Mouse (Mus musculus): ENCODE data around the gene Gtf3c2. TPM values are rescaled to one million over a fixed set of nuclear protein-coding genes. Genes with fewer than 3 reads are reported as not detected.
"Not testable (repeated sequence)": the region's sequence is repeated elsewhere in the genome, so short reads cannot be mapped to it uniquely, and the experiment has no call there.

The Gtf3c2 gene
- 10 to 100 TPM; 30.7 to 37.4 TPM for total RNA-seq (2021)
- long read RNA-seq, experiment 1, full-length matches to known transcripts = 6 of 25 reads
- long read RNA-seq, experiment 1, partial matches to known transcripts = 8 of 25 reads
- long read RNA-seq, experiment 1, other reads (novel, unspliced or antisense) = 11 of 25 reads
- long read RNA-seq, experiment 2, full-length matches to known transcripts = 7 of 13 reads
- long read RNA-seq, experiment 2, partial matches to known transcripts = 2 of 13 reads
- long read RNA-seq, experiment 2, other reads (novel, unspliced or antisense) = 4 of 13 reads

- DNase-seq = peak; percentile 94
These were observed at the start of gene Gtf3c2, which contains the start of gene Gm29609 for GRCm38 (mm10) chr5:31179766-31180630. Gtf3c2 (minus strand) TSS chr5:31180144. Gm29609 (minus strand) TSS chr5:31179911.

DNA sequence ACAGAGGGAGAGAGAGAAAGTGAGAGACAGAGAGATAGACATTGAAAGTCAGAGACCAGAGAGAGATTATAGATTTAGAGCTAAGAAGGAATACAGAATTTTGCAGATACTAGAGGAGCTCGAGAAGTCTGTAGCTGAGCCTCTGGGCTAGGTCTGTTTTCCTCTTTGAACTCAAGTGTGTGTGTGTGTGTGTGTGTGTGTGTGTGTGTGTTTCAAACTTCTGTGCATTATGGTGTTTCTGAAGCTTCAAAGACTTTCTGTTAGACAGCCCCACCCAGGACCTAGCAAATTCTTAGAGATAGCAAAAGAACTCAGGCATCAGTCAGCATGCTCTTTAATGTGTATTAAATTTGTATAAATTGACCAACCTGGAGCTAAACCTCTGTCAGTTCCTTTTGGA is 46.7 kb upstream of the Gtf3c2 start:
- no peak for DNase-seq

DNA sequence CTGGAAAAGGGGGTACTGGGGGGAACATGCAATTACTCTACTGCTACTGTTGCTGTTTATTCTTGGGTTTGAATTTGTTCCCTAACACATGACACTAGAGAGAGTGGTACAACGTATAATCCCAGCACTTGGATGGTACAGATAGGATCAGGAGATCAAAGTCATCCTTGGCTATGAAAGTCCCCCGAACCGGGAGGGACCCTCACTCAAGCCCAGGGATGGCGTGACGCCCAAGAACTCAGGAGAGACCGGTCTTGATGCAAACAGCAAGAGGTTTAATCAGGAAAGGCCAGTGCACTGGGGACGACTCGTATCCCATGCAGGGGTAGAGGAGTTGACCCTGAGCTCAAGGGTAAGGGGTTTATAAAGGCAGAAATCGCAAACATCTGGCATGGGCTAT is 42.8 kb upstream of the Gtf3c2 start:
- DNase-seq = no peak

GRCm38 (mm10) chr5:31221304-31221945 is 41.5 kb upstream of the Gtf3c2 start:
- DNase-seq = no peak

DNA sequence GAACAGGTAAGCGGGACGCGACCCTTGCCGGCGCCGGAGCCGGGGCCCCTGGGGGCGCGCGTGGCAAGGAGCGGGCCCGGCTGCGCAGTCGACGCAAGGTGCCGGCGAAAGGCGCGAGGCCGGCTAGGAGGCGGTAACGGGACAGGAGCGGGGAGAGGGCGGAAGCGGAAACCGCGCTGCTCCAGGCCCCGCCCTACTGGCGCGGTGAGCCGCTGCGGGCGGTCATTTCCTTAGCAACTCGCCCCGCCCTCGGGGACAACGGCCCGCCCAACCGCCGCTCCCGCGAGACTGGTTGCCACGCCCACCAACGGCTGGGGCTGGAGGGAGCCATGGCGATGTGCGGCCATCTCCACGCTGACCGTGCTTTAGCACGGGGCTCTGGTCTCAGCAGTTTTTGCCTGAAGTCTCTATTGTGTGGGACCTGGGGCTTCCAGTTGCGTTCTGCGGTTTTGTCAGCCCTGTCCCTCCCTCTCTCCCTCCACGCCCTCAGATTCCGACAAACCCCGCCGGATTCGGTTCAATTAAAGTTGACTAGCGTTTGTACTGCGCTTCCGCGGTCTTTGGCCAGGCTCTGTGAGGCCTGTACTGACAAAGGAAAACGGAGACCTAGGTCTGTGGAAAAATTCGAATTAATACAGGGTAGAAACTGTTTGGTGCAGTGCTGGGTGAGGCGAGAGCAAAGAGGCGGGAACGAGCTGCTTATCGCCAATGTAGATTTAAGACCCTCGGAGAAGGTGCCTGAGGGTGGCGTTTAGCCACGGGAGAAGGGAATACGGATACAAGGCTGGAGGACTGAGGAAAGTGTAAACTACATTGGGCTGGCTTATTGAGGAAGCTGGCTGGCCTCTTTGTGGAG is 40.7 kb upstream of the Gtf3c2 start, which contains the start of gene Ppm1g:
Gene Ppm1g (minus strand): TSS at position 240 of the 856 bp plus-strand sequence.
- peak; percentile 99 for DNase-seq

- DNase-seq = peak; percentile 63
These were observed 40.0 kb upstream of the Gtf3c2 start for GRCm38 (mm10) chr5:31219911-31220447.

- no peak for DNase-seq
These were observed 39.5 kb upstream of the Gtf3c2 start for GRCm38 (mm10) chr5:31219474-31219873.

- DNase-seq = no peak
These were observed 39.1 kb upstream of the Gtf3c2 start for GRCm38 (mm10) chr5:31219070-31219469.

GRCm38 (mm10) chr5:31218294-31218693 is 38.4 kb upstream of the Gtf3c2 start:
- no peak for DNase-seq

GRCm38 (mm10) chr5:31216554-31216953 is 36.6 kb upstream of the Gtf3c2 start:
- not testable (repeated sequence) for DNase-seq

DNA sequence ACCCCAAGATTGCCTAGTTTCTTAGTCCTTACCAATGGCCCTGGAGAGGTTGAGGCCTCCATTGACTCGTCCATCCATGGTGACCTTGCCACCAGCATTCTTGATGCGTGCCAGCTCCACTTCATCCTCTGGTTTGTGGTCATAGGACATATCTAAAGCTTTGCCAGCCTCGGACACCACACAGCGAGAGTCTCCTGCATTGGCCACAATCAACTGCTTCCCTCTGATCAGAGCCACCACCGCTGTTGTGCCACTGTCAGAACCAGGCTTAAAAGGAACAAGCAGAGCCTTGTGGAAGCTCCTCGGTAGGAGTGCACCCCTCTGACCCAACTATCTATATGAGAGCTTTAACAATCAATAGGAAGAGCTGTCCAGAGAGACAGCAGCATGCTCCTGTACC is 24.5 kb upstream of the Gtf3c2 start:
- no peak for DNase-seq

DNA sequence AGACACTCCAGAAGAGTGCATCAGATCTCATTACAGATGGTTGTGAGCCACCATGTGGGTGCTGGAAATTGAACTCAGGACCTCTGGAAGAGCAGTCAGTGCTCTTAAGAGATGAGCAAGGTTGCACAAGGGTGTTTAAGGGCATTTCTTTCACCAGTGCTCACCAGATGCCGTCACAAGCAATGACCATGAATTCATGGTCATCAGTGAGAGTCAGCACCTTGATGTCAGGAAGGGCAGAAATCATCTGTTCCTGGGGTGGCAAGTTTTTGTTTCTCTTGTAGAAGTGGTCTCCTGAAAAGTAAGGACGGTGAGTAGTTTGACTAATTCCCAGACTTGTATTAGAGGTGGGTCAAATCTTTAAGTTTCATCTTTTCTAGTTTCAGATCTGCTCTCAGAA is 23.9 kb upstream of the Gtf3c2 start:
- no peak for DNase-seq

GRCm38 (mm10) chr5:31202933-31203332 is 23.0 kb upstream of the Gtf3c2 start:
- DNase-seq = peak; percentile 4

DNA sequence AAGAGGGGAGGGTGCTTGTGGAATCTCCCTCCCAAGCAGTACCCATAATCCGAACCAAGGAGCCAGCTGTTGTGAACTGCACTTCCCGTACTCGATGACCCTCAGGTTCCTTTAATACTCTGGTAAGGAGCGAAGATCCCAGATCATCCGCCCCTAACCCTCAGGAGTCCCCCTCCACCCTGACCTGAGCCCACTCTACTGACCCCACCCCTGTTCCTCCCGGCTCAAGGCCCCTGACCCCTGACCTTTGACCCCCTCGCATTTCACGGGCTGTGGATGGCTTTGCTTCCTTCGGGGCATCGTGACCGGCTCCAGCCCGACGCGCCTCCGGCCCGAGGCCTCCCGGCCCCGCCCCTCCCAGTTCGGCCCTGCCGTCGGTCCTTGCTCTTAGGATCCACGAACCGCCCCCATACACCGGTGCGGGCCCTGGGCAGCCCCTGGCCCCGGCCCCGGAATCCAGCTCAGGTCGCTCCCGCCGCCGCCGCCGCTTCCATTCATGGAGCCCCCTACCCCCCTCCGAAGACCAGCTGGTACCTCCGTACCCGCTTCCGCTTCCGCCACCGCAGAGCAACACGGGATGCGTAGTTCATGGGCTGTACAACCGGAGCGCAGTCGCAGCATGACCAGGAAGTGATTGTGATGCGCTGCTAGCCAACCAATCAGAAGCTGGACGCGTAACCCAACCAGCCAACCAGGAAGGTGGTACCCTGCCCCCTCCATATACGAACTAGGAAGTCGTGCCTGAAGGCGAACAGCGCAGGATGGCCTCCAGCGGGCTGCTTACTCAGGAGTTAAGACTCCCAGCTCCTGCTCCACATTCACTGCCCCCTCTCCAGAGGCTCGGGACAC is 22.0 kb upstream of the Gtf3c2 start, which contains the start of gene Zfp513:
Gene Zfp513 (minus strand): TSS at position 562 of the 849 bp plus-strand sequence.
- DNase-seq = peak; percentile 86

DNA sequence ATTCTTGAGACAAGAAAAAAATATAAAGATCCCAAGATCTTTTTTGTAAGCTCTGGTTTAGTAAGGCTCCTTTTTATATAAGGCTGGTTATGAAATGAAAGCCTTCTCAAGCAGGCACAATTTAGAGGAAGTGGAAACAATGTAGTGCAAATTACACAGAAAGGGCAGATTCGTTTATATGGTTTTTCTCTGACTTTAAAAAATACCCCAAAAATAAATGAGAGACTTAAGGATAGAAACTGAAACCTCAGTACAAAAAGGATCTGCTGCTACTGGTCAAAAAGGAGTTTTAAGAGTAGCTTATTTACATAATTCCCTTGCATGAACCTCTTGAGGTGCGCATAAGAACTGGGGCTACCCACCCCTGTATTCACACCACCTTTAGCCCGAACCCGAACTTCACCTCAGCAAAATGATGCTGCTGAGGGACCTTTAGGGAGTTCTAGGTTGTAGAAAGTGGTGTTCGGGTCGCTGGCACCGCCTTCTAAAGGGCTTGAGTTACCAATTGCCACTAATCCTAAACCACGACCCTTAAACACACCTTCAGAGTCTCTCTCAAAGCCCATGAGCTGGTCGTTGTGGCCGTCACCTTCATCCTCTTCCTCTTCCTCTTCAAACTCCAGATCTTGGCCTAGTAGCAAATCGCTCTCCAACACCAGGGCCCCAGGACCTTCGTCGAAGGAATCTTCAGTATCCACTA is 21.2 kb upstream of the Gtf3c2 start:
- DNase-seq = no peak

- DNase-seq = peak; percentile 40
These were observed 20.4 kb upstream of the Gtf3c2 start for GRCm38 (mm10) chr5:31200327-31200768.

- no peak for DNase-seq
These were observed 19.9 kb upstream of the Gtf3c2 start for GRCm38 (mm10) chr5:31199893-31200292.

DNA sequence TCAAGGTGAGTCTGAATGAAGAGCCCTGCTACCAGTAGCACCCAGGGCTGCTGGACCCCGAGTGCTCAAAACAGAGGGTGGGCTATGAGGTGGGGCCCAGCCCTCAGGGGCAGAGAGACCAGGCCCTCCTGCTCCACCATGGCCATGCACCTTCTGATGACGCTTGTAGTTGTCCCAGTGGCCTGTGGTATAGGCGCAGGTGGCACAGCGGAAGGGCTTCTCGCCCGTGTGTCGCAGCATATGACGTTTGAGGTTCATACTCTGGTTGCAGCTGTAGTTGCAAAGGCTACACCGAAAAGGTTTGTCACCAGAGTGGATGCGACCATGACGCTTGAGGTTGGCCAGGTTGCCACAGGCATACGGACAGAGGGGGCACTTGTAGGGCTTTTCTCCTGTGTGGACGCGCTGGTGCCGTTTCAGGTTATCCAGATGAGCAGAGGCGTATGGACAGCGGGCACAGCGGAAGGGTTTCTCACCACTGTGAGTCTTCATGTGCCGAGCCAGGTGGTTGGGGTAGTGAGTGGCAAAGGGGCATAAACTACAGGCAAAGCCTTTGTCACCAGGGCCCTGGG is 19.5 kb upstream of the Gtf3c2 start:
- peak; percentile 11 for DNase-seq

DNA sequence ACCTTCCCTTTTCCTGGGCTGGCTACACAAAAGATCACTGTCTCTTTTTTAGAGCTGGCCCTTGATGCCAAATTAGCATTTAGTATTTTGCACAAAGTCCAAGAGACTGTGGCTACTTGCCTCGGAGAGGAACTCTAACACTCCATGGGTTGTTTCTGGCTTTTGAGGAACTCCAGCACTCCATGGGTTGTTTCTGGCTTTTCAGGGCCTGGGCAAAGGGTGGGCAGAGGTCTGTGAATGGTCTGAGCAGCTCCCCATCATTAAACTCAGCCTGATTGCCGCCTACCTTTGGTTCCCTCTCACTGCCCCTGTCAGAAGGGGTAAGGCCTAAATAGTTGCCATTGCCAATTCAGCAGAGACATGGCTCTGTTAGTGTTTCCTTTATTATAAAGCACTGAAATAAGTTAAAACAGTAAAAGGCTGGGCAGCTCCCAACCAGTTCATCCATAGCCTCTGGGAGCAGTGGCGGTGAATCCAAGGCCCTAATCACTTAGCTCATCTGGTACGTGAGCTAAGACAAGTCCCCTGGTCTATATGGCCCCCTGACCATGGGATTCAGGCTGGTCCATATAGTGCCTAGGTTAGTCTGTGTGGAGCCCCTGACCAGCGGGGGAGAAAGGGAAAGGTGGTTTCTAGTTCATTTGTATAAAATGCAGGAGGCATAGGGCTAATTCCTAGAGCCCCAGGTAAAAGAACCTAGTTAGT is 18.8 kb upstream of the Gtf3c2 start:
- DNase-seq = no peak
